Mouse (Mus musculus): ENCODE results near the gene Gm4498.
"Not testable (repeated sequence)": the region's sequence is repeated elsewhere in the genome, so short reads cannot be mapped to it uniquely, and the experiment has no call there.

Gm4498 gene

DNA sequence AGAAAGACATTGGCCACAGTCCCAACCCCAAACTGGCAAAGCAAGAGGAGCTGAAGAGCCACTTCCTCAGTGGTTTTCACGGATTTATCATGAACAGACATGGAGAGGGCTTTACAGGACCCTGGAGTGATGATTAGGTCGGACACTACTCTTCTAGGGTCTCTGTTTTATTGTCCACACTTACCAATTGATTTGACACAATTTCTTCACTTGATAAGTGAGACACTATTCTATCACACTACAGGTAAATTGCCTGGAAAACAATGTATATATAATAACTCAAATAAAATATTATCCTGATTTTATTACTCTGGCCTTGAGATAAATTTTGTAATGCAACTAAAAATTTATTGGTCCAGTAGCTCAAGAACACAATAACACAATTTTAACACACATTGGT, at the start of gene Gm4498:
Gene Gm4498 (minus strand): TSS at position 101 of the 400 bp plus-strand sequence.
- ATAC-seq (ENCODE audit: low TSS enrichment): not testable (repeated sequence)

DNA sequence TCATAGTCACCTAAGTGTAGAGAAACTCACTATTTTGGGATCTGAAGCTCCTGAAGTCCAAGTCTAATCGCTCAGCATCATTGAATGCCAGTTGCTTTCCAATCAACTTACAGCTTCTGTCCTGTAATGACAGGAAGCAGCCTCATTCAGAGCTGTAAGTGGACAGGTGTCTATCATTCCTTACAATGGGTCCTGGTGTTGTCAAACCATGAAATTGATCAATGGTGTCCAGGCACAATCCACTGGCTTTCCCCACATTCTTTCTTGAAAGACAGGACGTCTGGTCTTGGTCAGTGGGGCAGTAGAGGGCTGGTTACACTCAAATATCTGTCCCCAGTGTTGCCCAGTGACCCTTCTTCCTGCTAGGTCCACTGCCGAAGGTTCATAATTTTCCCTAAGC, 29.1 kb upstream of the Gm4498 start, which contains the start of gene Gm5890:
Gene Gm5890 (minus strand): TSS at position 101 of the 400 bp plus-strand sequence.
- ATAC-seq (ENCODE audit: low TSS enrichment): not testable (repeated sequence)

- ATAC-seq (ENCODE audit: low TSS enrichment): not testable (repeated sequence)
Observed at GRCm38 (mm10) chr7:20205507-20205906, 28.1 kb downstream of the Gm4498 start, which contains the start of gene Gm6164. Gm6164 (minus strand) TSS chr7:20205607.

- ATAC-seq (ENCODE audit: low TSS enrichment): not testable (repeated sequence)
Observed at GRCm38 (mm10) chr7:20193410-20193809, 40.2 kb downstream of the Gm4498 start, which contains the start of gene Vmn1r95. Vmn1r95 (plus strand) TSS chr7:20193710.
